Mouse (Mus musculus) lung, adult 18-20 months (tissue): ENCODE data around the gene Acss1.

Source experiments
- DNase-seq, 2 experiments: peaks; one replicate each; pipeline ENCODE4 v3.0.0; 2022; ENCODE audit warnings: mixed read lengths in 2 of 2

Acss1 gene

DNA sequence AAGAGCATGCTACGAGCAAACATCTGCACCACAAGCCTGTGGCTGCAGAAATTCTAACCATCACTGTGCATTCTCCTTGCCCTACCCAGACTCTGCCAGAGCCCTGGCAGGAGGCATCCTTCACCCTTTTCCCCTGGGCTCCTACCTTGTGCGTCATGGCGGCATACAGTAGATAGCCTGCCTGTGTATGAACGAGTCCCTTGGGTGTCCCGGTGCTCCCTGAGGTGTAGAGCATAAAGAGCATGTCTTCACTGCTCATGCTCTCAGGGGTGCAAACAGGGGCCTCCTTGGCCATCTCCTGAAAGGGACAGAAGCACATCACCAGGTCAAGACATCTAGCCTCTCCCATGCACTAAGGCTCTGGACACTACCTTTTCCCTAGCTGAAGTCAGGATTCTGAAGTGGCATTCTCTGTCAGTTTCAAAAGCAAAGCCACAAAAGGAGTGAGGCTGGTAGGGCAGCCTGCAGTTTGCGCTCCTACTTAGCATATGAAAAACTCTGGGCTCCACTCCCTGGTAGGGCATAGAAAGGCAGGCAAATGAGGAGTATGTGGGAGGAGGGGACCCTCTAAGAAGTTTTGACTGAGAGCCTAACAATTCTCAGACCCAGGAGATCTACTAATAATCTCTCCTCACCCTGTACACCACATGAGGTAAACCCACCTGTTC, 30.5 kb downstream of the Acss1 start:
- no peak for DNase-seq

DNA sequence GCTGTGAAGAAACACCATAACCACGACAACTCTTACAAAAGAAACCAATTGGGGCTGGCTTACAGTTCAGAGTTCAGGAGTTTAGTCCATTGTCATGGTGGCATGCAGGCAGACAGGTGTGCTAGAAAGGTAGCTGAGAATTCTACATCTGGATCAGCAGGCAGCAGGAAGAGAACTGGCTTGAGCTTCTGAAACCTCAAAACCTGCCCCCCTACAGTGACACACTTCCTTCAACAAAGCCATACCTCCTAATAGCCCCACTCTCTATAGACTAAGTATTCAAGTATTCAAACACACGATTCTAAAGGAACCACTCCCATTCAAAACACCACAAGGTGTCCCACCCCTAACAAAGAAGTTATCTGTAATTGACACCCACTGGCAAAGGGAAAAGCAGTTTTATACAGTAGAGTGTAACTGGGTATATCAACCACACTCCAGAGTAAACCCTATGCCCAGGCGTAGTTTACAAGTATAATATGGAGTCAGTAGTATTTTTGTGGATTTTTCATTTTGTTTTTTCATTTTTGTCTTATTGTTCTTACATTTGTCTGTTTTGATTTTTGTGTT, 32.3 kb downstream of the Acss1 start:
- DNase-seq: no peak

DNA sequence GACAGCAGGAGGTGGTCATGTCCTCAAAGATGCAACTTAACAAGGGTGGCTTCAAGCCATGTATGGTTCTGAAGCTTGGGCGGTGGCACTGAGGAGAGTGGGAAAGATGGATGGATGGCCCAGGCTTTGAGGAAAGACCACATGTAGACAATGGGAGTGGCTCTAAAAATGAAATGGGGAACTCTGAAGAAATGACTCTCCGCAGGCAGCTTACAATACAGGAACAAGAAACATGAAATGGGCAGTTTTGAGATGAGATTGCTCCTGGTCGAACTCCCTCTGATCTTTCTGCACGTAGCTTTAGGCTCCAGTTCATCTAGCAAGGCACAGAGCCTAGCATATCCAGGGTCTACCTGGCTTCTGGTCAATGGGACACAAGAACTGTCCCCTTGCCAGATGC, 39.0 kb downstream of the Acss1 start:
- DNase-seq: no peak

DNA sequence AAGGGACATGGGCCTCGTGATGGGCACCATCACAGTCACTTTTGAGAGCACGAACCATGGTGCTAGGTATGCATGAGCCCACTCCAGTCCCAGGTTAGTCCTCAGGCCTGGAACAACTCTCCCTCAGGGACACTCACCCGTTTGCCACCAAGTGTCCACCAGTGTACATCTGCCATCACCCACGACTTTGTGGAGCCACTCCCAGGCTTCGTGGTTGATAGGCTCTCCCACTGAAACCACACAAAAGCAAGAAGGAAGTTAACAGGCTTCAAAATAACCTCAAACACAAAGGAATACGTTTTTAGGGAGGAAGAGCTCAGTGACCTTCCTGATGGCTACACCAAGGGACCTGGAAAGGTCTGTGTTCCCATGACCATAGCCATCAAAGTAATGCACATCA, 41.2 kb downstream of the Acss1 start:
- DNase-seq: no peak

DNA sequence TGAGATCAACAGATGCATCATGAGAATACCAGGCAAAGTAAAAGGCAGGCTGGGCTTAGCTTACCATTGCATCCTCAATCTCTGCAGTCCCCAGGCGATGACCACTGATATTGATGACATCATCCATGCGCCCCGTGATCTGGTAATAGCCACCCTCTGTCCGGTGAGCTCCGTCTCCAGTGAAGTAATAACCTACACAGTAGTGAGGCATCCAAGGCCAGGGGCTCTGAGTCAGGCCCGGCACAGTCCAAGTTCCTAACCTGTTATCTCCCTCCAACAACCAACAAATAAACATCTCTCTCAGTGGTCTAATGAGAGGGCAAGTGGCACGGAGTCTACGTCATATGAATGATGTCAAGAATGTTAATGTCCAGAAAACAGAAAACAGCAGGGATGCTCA, 43.4 kb downstream of the Acss1 start:
- no peak for DNase-seq

DNA sequence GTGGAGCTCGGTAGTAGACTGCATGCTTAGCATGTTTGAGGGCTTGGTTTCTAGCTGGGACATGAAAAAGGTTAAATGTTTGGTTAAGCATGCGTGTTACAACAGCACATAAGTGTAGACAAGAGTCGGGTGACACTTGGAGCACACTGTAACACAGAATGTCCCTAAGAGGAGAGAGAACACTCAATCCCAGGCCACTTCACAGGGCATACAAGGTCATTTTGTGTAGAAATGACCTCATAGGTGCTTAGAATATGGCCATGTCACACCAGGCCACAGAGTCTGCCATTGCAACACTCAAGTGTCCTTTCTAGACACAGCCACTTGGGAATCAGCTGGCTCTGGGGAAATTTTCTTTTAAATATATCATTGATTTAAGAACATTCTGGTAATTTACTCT, 44.3 kb downstream of the Acss1 start:
- DNase-seq: peak; percentile 31 to 74

DNA sequence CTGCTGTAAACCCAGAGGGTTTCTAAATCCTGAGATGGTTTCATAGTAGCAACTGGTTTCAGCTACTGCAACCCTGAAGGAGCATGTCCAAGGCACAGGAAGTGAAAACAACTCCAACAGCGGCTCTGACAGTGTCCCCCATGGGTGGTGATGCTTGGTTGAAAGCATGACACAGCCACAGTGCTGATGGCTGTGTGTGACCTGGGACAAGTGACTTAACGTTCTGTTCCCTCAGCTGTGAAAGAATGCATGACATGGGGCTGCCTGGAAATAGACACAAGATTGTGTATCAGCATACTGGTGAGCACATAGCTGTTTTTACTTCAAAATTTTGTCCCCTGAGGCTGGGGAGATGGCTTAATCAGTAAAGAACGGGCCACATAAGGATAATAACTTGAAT, 46.6 kb downstream of the Acss1 start:
- DNase-seq: no peak

DNA sequence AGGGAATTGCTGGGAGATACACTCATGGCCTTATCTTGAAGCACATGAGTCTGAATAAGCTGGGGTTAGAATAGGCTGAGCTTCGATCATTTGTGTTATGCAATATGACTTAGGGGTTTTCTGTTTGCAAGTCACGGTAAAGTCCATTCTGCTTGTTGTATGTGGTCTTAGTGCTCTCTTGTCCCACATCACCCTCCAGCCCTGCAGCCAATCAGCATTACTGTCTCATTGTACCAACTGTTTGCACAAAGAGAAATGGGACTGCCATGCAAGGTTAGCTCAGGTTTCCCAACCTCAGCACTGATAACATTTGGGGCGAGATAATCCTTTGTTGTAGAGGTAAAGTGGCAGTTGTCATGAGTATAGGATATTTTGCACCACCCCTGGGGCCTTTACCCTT, 58.2 kb downstream of the Acss1 start:
- DNase-seq: no peak

DNA sequence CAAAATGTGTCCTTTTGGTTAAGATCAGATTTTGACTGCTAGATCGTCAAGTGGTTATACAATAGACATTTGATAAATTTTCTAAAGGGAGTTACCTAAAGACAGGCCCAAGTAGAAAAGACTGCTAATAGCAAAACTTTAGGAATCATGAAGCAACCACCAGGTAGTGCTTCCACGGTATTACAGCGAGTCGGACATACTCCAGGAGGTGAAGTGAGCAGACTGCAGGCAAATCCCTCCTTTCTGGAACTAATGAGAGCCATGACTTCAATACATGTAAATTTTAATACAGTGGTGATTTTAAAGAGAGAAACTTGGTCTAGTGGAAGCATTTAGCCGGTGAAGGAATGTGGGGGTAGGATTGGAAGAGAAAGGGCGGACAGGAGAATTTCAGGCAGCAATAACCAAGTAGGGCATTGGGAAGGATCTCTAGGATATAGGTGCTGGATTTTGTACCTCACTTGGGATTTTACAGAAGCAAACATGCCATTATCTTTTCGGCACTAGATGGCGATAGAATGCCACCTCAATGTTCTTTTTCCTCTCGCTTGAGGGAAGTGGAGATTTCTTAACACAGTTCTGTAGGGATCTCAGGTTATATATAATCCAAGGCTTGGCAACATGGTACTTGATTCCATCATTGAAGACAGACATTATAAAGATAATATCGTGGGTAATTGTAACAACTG, 59.3 kb downstream of the Acss1 start:
- peak; percentile 31 to 73 for DNase-seq

DNA sequence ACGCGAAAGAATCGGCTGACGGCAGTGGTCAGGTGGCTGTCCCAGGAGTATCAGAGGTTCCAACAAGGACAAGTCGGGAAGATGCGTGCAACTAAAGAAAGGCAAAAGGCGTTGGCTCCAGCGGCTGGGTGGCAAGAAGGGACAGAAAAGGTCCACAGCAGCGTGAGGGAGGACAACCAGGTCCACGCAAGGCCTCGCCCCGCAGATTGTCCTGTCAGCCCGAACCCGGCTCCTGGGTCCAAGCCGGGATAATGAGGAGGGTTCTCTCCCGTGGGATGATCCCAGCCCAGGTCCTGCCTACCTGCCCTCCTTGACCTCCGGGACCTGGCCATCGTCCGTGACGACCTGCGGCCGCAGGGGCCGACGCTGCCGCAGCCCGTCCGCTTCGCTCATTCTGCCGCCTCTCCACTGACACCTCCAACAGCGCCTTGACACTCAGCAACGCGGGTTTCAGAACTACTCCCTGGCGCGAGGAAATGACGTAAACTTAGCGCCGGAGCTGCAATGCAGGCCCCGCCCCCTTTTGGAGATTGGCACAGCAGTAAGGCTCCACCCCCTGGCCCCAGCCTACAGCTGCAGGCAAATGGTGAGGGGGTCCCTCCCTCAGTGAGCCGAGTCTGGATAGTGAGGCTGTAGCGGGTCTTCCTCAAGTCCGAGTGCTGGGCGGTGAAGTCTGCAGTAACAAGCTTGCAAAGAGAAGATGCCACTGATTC, 60.1 kb downstream of the Acss1 start, which contains the start of gene Apmap:
TSS of gene Apmap (minus strand) at position 481 of the 713 bp plus-strand sequence.
- peak; percentile 95 to 97 for DNase-seq

DNA sequence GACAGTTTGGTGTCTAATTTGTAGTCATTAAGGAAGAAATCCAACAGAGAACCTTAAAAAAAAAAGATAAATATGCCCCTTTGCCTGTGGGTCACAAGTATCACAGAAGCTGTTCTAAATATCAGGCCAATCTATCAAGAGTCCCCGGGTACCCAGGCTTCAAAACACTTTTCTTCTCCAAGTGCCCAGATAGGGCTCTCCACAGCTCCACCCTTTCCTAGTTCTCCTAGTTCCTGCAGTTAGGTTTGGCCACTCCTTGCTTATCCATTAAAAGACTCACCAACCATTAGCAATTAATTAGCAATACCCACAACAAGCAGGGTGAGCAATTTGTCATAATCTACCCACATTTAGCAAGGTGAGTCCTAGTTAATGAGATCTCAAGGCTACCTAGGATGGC, 61.2 kb downstream of the Acss1 start:
- peak; percentile 42 to 53 for DNase-seq

DNA sequence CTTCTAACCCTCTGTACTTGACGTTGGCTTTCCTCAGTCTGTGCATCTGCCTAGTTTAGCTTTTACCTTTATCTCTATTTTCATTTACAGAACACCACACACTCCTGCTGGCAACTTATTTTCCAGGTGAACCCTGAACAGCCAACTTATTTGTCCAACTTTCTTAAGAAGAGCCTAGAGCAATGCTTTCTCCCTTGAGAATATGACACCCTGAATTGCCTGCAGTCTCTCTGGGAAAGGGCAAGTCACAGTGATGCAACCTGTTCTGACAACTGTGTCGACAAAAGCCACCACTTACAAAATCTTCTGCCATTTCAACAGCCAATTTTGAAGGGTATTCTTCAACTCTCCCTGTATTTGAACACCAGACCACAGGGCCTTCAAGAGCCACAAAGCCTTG, 63.5 kb downstream of the Acss1 start:
- DNase-seq: no peak

DNA sequence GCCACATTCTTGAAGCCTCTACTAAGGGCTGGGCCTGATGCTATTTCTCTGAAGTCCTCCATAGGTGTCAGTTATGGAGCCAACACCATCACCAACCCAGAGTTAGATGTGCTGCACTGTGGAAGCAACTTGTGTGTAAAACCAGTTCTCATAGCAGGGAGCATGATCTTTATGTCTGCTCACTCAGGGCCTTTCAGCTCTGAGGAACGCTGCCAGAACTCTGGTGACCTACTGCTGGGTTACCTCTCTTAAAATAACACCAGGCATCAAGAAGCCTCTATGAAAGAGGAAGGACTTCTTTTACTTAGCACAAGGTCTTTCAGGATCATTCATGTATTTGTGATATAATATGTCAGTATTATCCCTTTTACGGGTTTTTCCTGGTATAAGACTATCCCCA, 66.1 kb downstream of the Acss1 start:
- no peak for DNase-seq

DNA sequence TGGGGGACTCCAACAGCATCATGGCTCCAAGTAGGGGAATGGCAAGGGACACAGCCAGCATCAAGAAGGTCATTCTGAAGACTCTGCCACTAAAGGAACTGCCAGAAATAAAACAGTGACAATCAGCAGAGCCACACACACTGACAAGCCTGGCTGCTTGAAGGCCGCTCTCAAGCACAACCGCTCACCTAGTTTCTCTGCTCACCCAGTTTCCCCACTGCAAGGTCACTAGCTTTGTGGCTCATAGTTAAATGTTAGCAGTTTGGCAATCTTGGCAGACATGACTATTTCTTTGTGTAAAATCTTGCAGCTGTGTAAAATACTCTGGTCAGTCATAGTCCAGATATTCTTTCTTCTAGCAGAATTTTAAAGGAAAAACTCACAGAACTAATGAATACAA, 68.0 kb downstream of the Acss1 start:
- no peak for DNase-seq

DNA sequence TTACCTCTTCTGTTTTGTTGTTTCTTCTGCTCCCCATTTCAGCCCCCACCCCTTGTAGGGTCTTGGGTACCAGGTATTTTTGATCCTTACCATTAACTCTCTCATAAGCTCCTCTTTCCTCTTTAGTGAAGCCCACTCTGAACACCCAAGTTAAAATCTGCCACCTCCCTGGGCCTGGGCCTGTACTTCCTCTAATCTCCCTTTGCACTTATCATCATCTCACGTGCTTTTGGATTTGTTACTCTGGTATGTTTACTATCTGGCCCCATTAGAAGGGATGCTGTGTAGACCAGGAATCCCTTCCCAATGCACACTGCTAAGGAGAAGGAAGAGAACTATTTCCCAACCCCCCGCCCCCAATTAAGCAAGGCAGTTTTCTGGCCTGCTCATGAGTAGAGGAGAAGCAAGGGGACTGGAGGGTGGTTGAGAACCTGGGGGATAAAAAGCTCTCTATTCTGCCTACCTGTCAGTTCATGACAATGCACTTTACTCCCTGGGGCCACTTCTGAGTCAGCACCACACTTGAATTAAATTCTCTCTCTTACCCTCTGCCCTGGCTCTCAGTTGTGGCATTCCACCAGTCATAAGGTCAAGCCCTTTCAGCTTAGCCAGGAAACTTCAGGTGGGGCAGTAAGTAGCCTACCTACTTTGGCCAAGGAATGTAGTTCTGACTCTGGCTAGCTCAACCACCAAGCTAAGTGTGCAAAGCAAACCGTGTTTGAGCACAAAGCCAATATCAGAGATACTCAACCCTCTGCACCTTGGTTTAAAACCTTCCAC, 72.7 kb downstream of the Acss1 start:
- DNase-seq: peak; percentile 56 to 71

DNA sequence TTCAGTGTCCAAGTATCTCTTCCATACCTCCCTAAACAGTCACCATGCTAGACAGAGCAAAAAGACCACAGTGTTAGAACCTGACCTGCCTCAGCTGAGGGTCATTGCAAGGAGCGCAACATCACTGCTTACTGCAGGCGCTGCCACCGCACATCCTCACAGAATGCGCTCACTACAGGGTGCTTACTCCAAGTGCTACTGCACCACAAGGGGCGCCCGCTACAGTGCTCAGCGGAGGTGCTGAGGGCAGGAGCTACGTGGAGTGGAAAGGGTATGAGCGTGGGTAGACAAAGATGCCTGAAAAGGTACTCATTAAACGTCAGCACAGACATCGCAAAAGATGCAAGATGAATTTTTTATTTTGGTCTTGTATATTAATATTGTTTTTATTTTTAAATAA, 79.2 kb downstream of the Acss1 start:
- no peak for DNase-seq

DNA sequence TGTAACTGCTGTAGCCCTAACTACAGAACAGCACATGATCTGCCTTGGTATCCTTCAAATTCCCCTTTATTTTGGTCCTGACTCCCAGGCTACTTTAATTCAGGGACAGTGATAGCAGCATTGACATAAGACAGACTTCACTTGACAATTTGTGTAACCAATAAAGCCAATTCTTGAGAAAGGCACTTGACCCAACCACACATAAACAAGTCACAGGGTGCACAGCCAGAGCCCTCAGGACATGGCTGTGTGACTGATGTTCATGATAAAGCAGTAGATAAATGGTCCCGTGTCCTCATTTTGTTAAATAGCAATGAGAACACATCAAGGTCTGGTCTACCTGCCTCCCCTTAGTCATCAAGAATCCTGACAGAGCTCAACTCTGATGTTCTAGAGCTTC, 88.7 kb downstream of the Acss1 start:
- no peak for DNase-seq

DNA sequence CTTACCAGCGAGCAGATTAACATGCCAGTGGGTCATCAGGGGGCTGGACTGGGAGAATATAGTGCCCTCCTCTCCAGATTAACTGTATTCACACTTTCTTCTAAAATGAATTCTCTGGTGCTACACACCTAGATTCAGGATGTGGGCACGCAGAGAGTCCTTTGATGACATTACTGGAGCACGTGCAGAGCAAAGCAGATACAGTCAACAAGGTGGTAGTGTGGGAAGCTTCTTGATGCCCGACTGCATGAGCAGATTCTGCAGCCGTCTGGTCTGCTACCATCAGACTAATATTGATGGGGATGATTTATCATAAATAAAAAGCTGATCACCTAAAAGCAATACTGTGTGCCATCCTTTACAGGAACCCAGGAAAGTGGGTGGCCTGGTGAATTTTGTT, 89.7 kb downstream of the Acss1 start:
- DNase-seq: no peak

DNA sequence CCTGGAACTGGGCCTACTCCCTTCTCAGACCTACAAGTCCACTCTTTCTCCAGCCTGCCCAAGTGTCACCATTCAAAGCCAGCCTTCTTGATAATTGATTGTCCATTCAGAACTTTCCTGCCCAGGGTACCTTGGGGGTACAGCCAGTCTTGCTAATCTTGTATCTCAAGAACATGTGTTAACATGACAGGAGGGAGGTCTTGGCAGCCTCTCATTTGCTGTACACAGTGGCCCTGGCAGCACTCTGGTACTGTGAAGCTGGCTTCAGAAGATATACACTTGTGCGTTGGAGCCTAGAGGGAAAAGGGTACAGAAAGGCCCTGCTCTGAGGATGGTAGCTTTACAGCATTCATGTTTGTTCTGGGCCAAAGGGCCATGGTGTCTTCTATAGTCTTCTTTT, 92.0 kb downstream of the Acss1 start:
- DNase-seq: no peak

DNA sequence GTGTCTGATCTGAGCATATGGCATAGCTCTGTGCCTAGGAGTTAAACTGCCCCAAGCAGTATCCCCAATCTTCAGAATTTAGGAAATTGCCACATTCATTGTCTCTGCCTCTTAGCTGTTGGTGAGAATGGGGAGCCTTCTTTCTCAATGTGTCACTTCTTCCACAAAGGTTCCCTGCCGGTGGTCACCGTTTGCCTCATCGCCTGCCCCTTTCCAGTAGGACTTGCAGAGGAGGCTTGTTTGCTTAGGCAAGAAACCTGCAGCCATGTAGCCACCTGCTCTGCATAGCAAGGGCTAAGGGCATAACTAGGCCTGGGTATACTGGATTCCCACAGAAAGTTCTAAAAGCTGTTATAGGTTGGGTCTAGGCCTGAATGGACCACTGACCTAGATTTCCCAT, 95.8 kb downstream of the Acss1 start:
- DNase-seq: no peak

DNA sequence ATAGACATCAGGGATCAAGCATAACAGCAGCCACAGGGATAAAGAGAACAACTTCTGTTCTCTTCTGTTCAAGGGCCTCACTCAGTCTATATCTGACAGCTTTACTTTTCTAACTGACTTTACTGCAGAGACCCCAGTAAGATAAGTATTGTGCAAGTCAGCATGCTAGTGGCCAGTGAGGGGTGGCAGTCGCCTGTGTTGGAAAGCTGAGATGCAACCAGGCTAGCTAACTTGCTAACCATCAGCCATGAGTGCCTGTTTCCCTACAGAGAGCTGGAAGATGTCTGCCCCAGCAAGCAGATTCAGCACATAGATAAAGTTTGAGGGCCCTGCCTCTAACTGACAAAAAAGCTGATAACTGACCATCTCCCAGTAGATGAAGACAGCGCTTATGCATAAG, 97.5 kb downstream of the Acss1 start:
- no peak for DNase-seq

DNA sequence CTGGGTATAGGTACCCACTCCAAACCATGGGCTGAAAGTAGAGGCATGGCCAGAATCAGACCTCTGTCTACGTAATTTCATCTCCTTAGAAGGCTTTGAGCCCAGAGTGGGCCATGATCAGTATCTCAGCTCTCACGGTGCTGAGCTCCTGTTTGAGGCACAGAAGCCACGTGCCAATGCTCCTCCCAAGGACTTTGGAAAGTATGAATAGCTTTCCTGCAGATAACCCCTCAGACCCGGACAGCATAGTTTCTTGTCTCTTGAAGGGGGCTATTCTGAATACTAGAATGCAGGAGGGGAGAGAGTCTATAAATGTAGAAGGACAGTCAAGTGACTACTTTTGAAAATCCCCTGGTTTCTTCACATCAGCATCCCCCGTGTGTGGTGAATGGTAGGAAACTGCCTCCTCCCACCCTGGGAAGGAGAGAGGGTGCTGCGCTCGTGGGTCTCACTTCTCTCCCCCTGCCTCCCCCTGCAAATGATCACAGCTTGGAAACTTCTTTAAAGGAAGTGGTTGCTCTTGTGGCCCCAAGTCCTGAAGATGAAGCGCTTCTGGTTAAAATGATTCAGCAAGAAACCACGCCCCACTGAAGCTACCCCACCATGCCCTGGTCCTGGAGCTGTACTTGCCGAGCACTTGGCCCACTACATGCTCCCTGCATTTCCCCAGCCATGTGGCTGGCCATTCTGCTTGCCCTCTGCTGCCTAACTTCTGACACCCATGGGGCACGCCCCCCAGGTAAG, 98.3 kb downstream of the Acss1 start, which contains the start of gene Cst7:
TSS of gene Cst7 (plus strand) at position 569 of the 744 bp plus-strand sequence.
- no peak for DNase-seq
